Mouse (Mus musculus): ENCODE results near the gene Cnpy1. TPM values are rescaled to one million over a fixed set of nuclear protein-coding genes. Genes with fewer than 3 reads are reported as not detected.

Cnpy1 gene
- polyA plus RNA-seq, 1 experiment = not detected

DNA sequence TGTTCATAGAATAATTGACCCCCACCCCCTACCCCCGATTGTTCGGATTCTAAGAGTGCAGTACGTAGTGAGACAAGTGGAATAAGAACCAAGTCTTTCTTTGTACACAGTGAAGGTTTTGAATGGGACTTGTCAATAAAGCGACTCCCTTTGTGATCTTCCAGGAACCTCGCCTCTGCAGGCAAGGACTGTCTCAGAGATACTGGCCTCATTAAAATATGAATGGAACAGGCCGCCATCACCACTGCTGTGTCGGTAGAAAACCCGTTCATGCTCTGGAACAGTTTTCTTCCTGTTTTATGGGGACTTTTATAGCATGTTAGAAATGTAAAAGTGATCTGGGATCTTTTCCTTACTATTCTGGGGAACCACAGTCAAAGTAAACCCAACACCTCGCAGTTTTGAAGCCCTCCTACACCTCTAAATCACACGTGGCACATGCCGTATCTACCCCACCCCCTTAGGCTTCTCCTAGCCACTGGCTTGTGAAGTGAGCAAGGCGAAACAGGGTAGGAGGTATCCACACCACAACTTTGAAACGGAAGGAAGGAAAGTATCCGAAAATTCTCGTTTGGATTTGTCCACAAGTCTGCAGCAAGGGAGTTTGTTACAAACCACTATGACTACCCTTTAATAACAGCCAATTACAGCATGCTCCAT lies 33.8 kb downstream of the Cnpy1 start:
- Histone ChIP-seq H3K4me3 (ENCODE audit: insufficient read depth, low read depth, low read length) (no peak overlapping the region), H3K4me1 (ENCODE audit: control insufficient read depth, insufficient read depth, insufficient read length, low read length) (no peaks in the 10 kb centered on the region), H3K27ac (replicated peaks; ENCODE audit: low read depth, low read length) (no peak overlapping the region)

DNA sequence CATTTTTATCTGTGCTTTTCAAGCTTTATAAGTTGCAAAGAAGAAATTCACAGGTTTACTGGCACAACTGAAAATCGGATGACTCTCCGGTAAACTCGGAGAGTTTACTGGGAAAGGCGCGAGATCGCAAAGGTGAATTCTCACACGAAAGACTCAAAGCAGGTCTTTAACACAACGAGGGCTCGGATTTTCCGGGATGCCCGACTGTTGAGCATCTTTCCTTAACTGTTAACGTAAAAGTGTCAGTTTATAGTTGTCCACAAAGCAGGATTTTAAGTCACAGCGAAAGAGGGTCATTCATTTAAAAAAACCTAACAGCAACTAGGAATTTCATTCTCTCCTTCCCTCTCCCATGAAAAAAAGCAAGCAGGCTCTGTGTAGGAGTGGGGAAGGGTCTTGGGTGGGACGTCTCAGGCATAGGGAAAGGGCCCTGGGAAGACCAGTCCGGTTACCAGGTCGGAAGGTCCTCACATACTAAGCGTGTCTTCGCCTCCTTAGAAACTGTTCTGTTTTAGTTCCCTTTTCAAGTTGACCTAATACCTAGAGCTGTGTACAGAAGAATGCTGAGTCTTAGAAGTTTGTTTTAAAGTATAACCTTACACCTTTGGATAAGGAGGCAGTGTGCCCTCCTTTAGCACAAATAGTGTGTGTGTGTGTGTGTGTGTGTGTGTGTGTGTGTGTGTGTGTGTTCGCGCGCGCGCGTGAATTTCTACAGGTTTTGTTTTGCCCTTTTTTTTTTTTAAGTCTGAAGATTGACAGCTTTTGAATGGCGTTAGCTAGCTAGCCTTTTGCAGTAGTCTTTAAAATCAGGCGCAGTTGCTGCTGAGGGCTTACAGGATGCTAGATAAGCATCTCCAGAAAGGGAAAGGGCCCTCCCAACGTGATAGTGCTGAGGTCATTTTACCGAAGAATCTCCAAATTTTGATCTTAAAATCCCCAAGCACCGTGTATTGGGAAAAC lies 34.7 kb downstream of the Cnpy1 start:
- Histone ChIP-seq H3K27ac (replicated peaks; ENCODE audit: low read depth, low read length) (no peak overlapping the region), H3K4me3 (ENCODE audit: insufficient read depth, low read depth, low read length) (no peak overlapping the region), H3K4me1 (ENCODE audit: control insufficient read depth, insufficient read depth, insufficient read length, low read length) (no peaks in the 10 kb centered on the region)

DNA sequence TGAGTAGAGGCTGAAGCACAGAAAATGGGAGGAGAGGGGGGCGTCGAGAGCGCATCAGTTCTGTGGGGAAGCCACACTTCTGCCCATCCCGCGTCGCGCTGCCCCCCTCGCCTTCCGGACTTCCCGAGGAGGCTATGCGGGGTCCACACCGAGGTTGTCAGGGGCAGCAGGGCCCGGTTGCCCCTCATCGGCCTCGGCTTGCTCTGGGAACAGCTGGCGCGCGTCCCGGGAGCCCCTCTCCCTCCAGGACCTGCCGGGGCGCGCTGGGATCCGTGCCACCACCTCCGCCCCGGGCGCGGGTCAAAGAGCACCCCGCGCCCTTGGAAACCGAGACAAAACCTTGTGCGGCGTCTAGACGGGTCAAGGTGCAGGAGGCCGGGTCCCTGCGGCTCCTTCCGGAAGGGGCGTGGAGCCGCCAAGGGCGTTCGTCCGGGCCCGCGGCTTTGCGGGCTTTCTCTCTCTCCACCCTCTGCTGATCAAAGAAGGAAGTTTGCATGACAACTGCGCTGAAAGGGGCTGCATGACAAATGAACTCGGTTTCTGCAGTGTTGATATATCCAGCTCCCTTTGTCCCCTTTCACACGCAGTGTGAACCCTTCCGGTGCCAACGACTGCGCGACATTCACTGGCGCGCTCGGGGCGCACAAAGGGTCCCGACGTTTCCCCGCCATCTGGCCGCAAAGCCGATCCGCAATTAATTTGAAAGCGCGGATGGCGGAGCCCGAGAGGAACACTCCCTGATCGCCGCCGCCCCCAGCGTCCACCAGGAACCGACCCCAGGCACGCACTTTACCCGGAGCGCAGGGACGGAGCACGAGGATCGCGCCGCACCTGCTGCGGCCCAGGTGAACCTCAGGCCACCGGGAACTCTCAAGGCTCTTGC lies 35.8 kb downstream of the Cnpy1 start:
- Histone ChIP-seq H3K4me3 (ENCODE audit: insufficient read depth, low read depth, low read length) (no peak overlapping the region; the same call in 1 of the 2 replicates), H3K27ac (replicated peaks; ENCODE audit: low read depth, low read length) (no peak overlapping the region), H3K4me1 (ENCODE audit: control insufficient read depth, insufficient read depth, insufficient read length, low read length) (no peaks in the 10 kb centered on the region)

DNA sequence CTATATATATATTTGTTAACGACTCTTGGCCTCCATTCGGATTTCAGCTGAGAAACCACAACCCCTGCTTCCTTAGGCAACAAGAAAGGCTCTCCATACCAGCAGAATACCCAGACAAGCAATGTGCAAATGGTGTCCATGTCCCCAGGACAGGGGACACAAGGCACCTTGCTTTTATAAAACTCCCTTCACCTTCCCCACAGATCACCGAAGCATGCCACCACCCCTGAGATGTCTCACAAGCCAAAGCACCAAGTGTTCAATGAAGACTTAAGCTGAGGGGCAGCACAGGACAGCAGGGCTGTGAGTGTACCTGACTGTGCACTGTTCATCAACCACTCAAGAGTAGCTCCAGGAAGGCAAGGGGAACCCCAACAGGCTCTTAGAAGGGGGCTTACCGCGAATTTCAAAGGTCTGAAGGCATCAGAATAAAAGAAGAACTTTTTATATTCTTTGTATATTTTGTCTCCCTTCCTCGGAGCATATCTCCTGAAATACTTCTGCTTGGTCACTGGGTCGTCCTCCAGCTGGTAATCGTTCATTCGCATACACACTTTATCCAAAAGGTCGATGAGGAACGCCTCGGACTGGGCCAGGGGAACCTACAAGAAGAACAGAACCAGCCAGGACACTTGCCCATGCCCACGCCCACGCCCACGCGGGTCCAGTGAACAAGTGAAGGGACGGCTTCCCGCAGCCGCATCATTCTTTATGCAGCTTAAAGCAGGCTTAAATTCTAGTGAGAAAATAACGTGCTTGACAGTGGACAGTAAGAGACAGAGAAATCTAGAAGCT lies 36.7 kb downstream of the Cnpy1 start:
- Histone ChIP-seq H3K4me1 (ENCODE audit: control insufficient read depth, insufficient read depth, insufficient read length, low read length) (no peaks in the 10 kb centered on the region), H3K27ac (replicated peaks; ENCODE audit: low read depth, low read length) (no peak overlapping the region), H3K4me3 (ENCODE audit: insufficient read depth, low read depth, low read length) (no peak overlapping the region)

DNA sequence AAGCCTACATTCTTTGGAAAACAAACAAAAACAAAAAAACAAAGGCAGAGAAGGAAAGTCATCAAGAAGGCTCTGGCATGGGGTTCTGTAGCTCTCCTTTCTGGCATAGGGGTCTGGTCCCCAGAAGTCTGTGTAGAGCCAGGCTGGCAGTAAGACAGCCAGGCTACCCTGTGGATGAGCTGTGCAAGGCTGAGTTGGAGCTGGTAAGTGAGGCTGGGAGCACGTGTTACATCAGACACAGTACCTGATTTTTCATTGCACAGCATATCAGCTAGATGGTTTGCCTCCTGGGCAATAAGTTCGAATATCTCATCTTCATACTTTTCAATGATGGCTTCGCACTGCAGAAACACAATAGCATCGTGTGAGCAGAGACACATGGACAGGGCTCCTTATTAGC lies 38.6 kb downstream of the Cnpy1 start:
- Histone ChIP-seq H3K4me3 (ENCODE audit: insufficient read depth, low read depth, low read length) (no peak overlapping the region), H3K4me1 (ENCODE audit: control insufficient read depth, insufficient read depth, insufficient read length, low read length) (no peaks in the 10 kb centered on the region), H3K27ac (replicated peaks; ENCODE audit: low read depth, low read length) (no peak overlapping the region)

DNA sequence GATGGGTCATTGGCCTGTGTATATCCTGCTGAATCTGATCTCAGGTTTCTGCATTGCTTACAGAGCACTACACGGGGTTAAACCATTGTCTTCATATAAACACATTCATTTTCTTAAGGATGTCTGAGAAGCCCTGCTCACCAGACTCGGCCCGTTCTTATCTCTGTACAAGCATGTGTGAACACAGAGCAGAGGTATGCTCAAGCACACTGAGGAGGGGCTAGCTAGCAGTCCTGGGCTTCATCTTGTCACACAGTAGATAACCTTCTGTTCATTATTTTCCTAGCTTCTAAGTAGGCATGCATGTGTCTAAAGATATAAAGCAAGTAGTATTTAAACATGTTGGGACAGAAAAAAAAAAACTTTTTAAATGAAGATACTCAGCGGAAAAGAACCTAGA lies 39.2 kb downstream of the Cnpy1 start:
- Histone ChIP-seq H3K4me1 (ENCODE audit: control insufficient read depth, insufficient read depth, insufficient read length, low read length) (no peaks in the 10 kb centered on the region), H3K4me3 (ENCODE audit: insufficient read depth, low read depth, low read length) (no peak overlapping the region), H3K27ac (replicated peaks; ENCODE audit: low read depth, low read length) (no peak overlapping the region)

DNA sequence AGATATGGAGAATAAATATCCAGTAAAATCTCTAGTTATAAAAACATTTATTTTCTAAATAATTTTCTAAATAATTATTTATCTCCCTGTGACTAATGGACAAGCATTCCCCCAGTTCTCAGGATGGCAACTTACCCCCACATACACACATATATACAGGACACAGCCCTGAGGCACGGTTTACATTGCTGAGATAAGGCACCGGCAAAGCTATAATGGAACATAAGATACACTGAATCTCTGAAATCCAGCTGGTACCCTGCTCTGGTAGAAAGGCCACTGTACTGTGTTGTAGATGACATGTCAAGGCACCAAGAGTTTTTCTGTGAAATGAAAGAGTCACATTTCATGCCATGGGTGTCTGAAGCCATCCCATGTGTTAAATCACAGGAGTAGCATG lies 40.9 kb downstream of the Cnpy1 start:
- Histone ChIP-seq H3K4me3 (ENCODE audit: insufficient read depth, low read depth, low read length) (no peak overlapping the region), H3K27ac (replicated peaks; ENCODE audit: low read depth, low read length) (no peak overlapping the region), H3K4me1 (ENCODE audit: control insufficient read depth, insufficient read depth, insufficient read length, low read length) (no peaks in the 10 kb centered on the region)

DNA sequence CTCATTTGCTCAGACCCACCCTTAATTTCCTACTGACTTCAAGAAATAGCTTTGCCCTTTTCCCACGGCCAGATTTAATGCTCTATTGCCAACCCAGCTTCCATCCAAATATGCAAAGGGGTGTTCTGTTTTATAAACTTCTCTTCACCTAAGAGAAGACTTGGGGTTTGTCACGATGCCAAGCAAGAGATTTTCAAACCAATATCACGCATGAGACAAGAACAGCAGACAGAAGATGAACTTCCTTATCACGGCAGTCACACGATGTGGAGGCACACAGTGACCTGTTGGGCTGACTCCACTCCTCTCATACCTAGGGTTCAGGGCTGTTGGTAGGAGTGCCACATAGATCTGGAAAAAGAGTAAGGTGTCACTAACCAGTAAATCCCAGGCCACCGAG lies 42.5 kb downstream of the Cnpy1 start:
- no peak overlapping the region for H3K27ac ChIP-seq (replicated peaks; ENCODE audit: low read depth, low read length)
- H3K4me1 ChIP-seq (ENCODE audit: control insufficient read depth, insufficient read depth, insufficient read length, low read length) = no peaks in the 10 kb centered on the region
- no peak overlapping the region for H3K4me3 ChIP-seq (ENCODE audit: insufficient read depth, low read depth, low read length)

DNA sequence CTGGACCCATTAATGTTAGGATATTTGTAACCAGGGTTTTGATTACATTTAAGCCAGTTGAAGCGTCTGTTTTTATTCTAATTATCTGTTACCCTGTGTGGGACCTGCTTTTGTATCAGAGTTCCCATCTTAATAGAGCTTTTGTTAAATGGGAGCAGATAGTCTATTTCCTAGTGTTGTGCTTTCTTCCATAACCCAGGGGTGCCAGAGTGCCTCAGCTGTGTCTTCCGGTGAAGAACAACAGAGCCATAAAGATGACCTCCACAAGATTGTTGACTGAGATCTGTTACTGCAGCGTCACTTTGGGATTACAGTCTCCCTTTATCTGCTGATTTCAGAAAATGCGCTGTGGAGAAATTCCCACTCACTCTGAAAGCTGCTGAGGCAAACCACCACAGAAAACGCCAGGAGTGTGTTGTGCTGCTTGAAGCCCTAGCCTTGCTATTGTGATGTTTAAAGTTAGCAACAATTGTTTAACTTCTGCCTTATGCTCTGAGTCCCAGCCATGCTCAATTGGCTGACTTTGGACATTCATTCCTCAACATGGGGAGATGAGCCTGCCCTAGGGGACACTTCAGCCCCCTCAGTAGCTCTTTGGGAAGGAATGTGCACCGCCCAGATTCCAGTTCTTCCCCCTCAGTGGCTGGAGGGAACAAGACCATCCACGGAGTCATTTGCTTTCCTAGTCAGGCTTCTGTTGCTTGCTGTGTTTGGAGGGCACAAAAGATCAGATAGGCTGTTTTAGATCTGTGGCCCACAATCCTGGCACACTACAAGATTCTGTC lies 46.3 kb downstream of the Cnpy1 start:
- Histone ChIP-seq H3K4me1 (ENCODE audit: control insufficient read depth, insufficient read depth, insufficient read length, low read length) (no peaks in the 10 kb centered on the region), H3K4me3 (ENCODE audit: insufficient read depth, low read depth, low read length) (no peak overlapping the region), H3K27ac (replicated peaks; ENCODE audit: low read depth, low read length) (no peak overlapping the region)

DNA sequence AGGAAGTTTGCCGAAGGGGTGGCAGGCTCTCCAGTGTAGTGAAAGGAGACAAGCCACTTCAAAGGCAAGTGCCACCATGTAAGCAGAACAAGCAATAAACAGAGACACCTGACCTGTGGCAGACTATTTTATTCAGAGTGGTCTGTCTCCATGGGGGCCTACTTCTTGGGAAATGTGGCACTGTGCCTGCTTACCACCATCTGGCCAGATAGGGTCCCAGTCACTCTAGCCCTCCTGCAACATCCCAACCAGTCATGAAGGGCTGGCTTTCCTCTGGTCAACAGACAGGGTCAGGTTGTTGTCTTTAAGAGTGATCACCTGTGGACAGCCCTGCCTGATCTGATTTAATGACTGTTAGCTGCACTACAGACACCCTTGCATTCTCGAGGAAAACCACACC lies 50.1 kb downstream of the Cnpy1 start:
- Histone ChIP-seq H3K4me3 (ENCODE audit: insufficient read depth, low read depth, low read length) (no peak overlapping the region), H3K27ac (replicated peaks; ENCODE audit: low read depth, low read length) (no peak overlapping the region), H3K4me1 (ENCODE audit: control insufficient read depth, insufficient read depth, insufficient read length, low read length) (no peaks in the 10 kb centered on the region)

DNA sequence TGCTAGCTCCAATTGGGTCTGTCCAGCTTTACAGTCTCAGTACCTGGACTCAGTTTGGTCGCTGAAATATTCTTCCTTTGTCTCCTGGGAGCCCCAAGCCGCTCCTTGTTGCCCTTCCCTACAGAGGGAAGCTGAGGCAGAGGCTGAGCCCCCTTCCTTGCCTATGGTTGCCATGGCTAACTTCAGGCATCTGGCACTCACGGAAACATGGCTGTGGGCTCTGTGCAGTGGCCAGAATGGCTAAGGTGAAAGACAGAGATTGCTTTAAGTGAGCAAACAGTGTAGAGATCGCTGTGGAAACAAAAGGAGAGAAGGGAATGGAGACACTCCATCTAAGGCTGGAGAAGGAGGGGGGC lies 53.5 kb downstream of the Cnpy1 start:
- H3K4me3 ChIP-seq (ENCODE audit: insufficient read depth, low read depth, low read length) = no peak overlapping the region
- H3K27ac ChIP-seq (replicated peaks; ENCODE audit: low read depth, low read length) = no peak overlapping the region
- no peaks in the 10 kb centered on the region for H3K4me1 ChIP-seq (ENCODE audit: control insufficient read depth, insufficient read depth, insufficient read length, low read length)

DNA sequence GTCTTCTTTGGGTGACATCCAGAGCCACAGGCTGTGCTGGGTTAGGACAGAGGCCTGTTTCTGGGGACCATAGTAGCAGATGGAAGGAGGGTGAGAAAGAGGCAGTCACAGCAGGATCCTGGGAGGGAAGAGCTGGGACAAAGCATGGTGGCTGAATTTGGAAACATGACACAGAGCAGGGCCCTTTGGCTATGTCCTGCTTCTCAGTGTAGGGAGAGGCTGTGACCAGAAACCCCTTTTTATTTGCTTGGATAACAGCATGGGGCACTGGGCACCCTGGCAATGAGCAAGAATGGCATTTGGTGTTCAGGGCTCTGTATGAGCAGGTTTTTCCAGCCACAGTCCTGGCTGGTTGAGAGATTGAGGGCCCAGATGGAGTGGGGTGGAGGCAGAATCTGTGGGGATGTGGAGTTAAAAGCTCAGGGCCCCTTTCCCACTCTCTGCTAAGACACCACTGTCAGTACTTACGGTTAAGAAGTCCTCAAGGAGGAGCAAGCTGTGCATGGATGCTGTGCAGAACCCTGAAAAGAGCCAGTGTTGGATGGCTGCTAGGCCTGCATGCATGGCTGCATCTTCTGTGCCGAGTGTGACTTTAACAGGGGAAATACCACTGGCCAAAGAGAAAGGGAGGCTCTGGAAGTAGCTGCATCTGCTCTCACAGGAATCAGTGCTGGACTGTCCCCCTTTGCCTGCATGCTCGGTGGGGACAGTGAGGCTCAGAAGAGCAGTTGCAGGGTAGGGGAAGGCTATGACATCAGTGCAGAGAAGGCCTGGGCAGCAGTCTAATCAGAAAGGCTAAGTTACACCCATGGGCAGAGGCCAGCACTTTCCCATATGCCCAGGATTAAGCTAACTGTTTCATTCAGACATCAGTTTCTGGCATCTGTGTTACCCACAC lies 54.2 kb downstream of the Cnpy1 start:
- Histone ChIP-seq H3K4me1 (ENCODE audit: control insufficient read depth, insufficient read depth, insufficient read length, low read length) (no peaks in the 10 kb centered on the region), H3K4me3 (ENCODE audit: insufficient read depth, low read depth, low read length) (no peak overlapping the region), H3K27ac (replicated peaks; ENCODE audit: low read depth, low read length) (no peak overlapping the region)

DNA sequence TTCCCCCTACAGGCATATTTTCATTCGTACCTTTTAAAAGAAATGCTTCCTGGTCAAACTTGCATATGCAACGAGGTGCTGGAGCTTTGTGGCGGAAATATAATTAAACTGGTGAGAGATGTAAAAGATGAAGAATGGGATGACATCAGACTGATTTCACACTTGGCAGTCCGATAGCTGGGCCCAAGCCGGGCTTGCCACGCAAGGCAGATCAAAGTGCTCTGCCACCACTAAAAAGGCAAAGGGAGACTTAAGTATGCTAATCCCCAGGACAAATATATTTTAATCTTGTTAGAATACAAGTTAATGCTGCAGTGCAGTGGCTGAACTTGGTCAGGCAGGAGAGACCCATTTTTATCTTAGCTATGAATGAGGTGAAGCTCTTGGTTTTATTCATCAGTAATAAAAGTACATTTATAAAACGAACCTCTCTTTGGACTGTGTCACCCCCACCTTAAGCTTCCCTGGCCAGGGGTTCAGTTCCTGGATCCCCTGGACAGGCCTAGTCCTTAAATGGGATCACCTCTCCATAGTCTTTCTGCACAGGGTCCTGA lies 66.3 kb downstream of the Cnpy1 start:
- Histone ChIP-seq H3K4me3 (ENCODE audit: insufficient read depth, low read depth, low read length) (no peak overlapping the region), H3K27ac (replicated peaks; ENCODE audit: low read depth, low read length) (no peak overlapping the region), H3K4me1 (ENCODE audit: control insufficient read depth, insufficient read depth, insufficient read length, low read length) (no peaks in the 10 kb centered on the region)
